Mouse (Mus musculus): ENCODE results near the gene Grin3b.

GRCm38 (mm10) chr10:79996272-79997033 lies 25.9 kb downstream of the Grin3b start, which contains the start of gene Abca7:
- peak; percentile 75 for TF ChIP-seq CHD2 (IDR thresholded peaks at IDR 0.05; ENCODE audit: low read depth, low read length)
- no peak for TF ChIP-seq MAFK (IDR thresholded peaks at IDR 0.05; ENCODE audit: insufficient read depth, low read depth, low read length)
- TF ChIP-seq ZNF384 (IDR thresholded peaks at IDR 0.05; ENCODE audit: low read depth, low read length): no peak
